Mouse (Mus musculus) adrenal gland, postnatal 36 days (tissue): ENCODE measurements at regions not wholly inside any gene's neighbourhood (a gene's known extent, or its start where the extent isn't known, plus 50 kb on each side); places are given as distances from the start of the nearest gene placed in this dataset.

ENCODE experiments used
- DNase-seq, 2 experiments: peaks; one replicate each; pipeline ENCODE4 v3.0.0; 2021; ENCODE audit warnings: mixed read lengths in 1 of 2

DNA sequence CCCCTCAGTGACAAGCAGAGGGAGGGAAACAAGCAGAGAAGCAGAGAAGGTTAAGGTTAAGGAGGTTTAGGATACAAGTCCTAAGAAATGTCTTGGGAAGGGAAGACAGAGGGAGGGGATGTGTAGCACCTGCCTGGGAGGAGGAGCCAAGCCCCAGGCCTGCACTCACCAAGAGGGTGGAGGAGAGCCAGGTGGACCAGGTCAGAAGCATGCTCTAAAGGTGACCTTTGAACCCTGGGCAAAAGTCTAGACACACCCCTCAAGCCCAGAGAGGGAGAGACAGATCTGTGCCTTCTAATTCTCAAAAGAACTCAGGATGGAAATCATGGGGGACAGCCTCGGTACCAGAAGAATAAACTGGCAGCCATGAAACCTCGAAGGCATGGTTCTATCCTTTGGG lies 54.4 kb upstream of the Calm2 start:
- no peak for DNase-seq

DNA sequence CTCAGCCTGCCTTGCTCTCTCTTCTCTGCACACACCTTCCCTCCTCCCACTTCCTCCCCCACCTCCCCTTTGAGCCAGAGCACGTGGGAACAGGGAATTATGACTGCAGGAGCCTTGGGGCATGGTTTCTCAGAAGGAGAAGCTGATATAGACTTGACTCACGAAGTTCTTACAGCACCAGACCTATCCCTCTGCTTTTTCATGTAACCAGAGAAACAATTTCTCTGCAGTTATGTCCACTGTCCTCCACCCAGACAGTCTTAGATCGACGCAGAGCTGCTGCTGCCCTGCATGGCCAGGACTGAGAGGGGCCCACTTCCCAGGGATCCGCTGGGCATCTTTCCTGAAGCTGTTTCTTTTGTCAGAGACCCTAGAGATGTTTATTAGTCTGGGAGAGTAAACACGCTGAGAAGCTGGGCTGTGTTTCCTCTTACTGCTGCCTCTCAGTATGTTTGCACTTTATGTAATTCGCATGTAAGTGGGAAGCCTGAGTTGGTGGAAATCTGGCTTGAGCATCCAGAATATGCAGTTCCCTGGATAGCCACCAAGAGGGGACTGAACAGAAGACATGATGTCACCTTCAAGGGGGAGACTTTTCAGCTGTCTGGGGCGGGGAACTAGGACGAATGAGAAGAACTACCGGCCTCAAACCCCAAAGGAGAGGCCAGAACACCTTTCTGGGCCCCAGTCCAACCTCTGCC lies 55.1 kb upstream of the Calm2 start:
- no peak for DNase-seq

DNA sequence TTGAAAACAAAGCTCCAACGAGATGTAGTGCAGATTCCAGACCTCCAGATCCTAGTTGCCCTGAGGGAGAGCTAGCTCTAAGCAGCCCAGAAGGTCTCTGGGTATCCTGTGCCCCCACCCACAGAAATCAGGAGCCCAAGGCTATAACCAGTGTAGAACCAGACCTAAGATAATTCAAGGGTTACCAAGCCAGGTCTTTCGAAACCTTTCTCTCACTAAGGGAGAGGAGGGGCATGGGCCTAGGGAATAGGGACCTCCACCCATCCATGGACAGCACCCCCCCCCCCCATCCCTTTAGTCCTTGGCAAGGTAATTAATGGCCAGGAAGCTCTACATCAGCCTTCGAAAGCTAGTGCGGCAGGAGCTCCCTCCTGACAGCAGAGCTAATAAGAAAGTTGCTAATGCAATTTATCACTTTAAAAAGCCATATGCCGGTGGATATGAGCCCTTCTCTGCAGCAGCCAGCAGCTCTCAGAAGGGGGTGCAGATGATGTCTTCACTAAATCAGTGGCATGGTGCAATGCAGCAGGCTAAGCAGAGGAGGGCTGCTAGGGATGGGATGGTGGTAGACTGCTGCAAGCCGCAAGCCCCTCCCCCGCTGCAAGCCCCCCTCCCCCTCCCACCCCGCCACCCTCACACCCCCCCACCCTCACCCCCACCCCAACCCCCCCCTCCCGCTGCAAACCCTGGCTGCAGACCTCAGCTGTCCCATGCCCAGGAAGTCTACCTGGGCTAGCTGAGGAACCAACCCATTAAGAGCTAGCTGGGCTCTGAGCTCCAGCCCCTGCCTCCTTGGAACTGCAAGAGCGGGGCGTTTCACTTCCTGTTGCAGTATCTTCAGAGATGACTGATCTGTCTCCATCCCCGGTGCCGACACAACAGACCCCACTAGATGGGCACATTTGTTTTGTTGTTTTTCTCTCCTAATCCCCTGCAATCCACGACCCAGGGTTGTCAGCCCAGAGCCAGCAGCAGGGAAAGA lies 55.9 kb upstream of the Calm2 start:
- no peak for DNase-seq

DNA sequence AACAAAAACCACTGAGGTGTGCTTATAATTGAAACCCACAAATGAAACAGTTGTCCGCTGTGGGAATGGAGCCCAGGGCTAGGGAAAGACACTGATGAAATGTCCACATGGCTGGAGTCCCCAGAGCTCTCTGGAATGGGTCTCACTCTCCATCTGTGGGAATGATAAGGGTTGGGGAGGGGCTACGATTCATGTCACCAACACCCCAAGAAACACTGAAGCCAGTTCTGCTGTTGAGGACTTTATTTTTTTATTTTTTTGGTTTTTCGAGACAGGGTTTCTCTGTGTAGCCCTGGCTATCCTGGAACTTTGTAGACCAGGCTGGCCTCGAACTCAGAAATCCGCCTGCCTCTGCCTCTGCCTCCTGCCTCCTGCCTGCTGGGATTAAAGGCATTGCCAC lies 56.8 kb upstream of the Calm2 start:
- DNase-seq: no peak

DNA sequence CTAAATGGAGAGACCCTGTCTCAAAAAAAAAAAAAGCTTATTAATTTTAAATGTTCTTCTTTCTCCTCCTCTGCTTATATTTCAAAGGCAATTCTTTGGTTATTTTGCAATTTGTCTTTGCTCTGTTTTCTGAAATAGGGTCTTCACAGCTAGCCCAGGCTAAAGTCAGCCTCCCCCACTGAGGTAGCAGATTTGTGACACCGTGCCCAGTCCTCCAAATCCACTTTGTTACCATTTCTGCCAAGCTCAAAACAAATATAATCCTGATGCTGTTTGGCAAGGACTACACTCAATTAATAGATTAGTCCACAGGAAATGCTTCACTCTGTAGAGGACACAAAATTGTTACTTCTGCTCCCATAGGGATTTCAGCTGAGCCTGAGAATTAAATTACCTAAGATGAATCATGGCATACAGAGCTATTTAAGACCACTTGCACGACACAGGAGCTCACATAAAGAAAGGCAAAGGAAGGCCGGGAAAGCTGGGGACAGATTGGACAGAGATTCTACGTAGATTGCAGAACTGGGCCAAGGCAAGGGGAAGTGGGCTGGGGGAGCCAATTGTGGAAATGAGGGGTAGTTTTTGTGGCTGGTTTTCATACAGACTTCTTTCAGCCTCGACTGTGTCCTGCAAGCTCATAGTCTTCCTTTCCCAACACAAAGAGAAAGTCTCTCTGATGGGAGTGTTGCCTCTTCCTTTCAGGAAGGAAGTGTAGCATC lies 58.4 kb upstream of the Calm2 start:
- no peak for DNase-seq

DNA sequence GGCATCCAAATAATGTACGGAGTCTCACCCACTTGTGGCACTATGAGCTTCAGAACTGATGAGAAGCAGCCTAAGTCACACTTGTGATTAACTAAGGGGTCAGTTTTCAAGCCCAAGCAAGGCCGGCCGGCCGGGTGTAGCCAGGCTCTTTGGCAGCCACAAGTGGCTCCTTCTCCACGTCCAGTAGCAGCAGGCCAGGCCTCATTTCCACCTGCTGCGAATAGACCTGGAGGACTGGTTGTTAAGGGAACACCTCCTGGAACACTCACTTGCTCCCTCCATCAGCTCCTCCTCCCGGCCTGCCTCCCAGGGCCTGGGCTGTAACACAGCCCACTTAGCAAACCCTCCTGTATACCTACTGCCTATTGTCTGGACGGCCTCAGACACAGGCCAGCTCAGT lies 61.1 kb upstream of the Calm2 start:
- DNase-seq: no peak

DNA sequence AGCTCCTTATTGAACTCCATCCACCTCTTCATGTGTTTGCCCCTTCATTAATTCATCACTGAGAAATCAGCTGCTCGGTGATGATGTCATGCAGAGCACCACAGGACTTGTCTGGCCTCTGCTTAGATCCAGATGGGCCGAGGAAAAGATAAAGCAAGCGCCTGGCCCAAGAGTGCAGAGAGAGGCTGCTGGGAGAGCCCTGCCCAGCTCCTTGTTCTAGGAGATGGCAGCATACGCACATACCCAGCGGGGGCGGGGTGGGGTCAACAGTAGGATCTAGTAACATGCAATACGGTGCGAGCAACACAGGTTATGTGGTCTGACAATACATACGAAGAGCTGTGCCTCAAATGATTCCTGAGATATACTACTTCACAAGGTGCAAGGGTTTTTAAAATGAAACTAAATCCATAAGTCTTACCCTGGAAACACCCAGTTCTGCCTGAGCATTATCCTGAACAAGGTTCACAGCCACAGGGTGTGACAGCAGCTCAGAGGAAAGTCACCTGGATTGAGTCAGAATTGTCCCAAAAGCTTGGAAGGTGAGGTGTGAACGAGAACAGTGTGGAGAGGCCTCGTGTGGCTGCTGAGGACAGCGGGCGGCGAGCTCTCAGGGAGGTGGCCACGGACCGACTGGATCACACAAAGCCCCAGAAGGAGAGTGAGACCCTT lies 62.0 kb upstream of the Calm2 start:
- DNase-seq: no peak

DNA sequence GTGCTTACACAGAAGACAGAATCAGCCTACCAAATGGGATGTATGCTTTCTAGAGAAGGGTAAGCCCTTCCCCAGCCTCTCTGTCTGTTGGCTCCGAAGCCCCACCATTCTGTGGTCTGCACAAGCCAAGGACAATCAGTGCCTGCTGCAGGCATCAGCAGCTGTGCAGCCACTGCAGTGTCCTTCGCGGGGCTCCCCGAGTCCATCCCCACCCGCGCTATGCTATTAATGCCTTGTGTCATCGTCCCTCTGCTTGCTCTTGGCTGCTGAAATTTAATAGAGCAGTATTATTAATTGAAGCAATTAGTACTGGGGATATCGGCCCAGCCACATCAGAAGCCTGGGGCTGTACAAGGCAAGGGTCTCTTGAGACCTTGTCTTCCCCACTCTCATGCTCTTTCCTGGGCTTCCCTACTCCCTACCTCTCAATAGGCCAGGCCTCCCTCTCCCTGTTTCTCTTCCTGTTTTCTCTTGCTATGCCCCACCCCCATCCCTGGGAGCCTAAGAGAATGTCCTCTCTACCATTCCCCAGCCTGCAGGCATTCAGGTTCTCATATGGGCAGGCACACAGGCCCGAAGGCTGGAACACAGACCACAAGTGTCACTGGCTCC lies 65.4 kb upstream of the Calm2 start:
- no peak for DNase-seq

DNA sequence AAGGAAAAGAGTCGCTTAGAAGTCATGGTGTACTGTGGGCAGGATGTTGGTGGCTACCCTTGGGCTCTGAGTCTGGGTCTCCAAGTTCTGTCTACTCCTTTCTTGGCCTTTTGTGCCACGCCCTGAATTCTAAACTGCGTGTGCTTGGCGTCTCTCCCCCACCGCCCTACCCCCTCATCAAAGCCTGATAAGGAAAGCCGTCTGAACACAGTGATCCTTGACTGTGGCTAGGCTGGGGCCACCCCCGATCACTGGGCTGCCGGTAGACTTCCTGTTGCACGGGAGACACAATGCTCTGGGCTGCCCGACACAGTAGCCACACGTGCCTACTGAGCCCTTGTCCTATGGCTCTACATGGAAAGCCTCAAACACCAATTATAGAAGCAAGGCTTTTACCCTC lies 67.1 kb upstream of the Calm2 start:
- DNase-seq: no peak

DNA sequence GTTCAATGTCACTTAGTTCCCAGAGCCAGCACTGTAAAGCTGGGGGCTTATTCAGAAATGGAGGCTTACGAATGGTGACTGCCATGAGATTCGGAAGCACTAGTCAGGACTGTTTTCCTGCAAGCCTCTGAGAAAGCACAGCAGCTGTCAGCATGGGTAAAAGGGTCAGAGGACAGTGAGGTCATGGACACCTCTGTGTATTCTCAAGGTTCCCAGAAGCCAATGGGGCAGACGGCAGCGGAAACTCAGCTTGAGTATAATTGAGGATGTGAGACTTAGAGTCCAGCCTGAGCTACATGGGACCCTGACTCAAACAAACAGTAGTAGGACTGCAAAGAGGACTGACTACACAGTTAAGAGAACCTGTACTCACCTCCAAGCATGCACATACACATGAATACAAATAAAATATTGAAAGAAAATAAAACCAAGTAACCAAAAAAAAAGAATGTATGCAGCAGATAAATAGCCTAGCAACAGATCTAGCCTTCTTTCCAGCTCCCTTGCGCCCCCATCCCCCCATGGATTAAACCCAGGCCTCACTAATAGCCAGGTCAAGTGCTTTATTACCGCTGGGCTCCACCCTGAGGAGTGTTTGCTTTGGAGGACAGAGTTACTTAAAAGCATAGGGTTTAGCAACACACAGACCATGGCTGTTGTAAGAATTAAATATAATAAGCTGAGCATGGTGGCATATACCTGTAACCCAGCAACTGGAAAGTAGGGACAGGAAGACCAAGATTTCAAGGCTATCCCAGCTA lies 67.8 kb upstream of the Calm2 start:
- no peak for DNase-seq

DNA sequence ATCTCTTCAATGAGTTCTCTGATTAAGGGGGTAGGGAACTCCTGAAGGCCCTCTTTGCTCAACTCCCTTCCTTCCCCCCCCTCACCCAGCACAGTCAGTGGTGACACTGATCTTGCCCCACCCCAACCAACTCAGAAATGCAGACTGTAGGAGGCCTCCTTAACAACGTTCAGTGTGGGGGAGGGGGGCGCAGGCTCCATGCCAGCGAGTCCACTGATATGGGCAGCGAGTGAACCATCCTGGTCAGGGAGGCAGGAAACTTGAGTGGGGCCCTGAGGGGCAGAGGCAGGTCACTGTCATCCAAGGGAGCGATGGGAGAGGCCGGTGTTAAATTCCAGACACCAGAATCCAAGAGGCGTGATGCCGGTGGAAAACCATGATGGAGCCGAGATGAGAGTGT lies 70.5 kb upstream of the Calm2 start:
- DNase-seq: no peak

DNA sequence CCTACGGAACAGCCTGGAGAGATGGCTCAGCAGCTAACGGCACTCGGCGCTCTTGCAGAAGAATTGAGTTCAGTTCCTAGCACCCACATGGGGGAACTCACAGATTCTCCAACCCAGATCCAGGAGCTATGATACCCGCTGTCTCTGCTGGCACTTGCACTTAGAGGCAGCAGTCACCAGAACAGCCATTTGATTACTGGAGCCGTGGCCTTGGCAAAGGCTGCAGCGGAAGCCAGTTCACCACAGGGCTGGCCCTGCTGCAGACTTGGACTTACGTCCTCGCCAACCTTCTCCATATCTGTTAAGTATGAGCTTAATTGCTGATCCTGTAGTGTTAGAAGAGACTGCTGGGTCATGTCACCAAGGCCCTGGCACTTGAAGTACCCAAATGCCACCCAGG lies 72.7 kb upstream of the Calm2 start:
- DNase-seq: peak; percentile 61 to 62

DNA sequence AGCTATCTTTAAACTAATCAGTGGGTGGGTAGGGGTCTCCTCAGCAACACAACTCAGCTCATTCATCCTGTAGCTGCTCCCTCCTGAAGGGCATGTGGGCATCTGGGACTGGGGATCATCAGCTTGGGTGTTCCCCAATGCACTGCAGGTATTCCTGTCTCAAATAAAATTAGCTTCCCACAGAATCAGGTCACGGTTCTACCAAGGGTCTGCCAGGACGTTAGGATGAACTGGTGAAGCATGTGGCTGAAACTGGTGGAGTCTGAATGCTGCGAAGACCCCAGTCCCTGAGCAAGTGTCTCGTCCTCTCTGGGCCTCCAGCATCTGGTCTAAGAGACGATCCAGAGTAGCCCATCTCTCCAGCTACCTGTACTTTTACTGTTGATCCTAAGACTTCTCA lies 74.1 kb upstream of the Calm2 start:
- DNase-seq: no peak

DNA sequence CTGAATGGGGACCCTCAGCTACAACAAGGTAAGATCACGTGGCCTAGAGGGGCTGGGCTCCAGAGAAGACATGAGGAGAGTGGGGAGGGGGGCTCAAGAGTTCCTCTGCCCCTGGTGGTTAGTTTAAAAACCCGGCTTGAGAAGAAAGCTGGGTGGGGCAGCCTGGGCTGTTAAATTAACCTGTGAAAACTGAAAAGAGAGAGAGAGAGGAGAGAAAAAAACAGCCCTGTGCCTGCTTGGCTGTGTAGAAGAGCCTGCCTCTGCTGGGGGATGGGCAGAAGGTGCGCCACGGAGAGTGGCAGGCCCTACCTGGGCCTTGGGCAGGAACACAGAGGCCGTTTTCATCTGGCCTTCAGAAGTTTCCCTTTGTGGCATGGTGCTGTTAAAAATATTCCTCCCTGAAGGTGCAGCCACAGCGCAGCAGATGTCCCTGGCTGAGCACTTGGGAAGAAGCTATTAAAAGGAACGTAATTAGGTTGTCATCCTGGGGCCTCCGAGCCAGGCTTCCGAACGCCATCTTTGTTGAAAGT lies 75.0 kb upstream of the Calm2 start:
- DNase-seq: peak in 1 of 2 experiments; percentile 22

DNA sequence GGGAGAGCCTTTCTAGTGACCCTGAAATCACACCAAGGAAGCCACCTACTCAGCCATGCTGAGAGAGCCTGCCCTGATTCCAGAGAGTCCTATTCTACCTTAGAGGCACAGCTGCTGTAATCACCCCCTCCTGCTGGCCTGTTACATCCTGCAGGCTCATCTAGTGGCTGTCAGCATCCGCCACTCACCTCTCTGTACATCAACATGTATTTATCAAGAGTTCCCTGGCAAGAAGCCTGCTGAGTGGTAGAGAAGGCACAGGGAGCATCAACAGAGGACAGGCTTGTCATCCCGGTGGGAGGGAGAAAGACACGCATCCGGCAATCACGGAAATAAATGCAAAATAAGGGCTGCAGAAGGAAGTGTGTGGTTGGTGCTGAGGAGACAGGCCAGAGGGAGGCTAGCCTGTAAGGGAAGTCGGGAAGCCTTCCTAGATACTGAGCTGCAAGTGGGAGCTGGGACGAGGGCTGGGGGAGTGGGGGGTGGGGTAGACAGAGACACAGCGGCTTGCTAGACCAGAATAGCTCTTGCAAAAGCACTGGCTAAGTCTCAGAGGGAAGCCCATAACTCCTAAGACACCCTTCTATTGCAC lies 75.9 kb upstream of the Calm2 start:
- no peak for DNase-seq

DNA sequence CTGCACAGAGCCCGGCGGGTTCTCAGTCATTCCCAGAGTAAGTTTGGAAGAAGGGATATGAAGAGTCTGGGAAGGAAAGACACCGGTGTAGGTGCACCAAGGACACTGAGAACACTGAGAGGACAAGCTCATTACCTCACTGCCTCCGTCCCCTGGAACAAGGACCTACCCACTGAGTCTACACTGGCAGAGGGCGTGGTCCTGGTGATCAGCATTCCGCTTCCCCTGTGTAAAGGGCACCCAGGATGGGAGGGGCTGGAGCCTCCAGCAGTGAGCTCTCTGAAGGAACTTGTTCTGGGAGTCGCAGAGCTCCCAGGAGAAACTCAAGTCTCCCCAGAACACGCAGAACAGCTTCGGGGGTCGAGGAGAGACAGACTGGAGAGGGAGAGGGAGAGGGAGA lies 76.9 kb upstream of the Calm2 start:
- peak; percentile 18 to 28 for DNase-seq

DNA sequence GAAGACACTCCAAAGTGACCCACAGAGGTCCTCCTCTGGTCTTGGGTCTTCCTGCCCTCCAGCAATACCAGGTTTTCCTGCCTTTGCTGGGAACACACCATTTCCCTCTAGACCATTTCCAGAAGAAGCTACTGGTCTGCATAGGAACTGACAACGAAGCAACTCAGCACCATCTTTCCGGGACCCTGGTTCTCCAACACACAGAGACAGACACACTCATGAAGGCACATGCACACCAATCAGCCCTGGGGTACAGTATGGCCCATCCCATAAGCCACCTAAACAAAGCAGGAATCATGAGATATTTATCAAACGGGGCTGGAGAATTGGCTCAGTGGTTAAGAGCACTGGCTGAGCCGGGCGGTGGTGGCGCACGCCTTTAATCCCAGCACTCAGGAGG lies 80.4 kb upstream of the Calm2 start:
- no peak for DNase-seq

DNA sequence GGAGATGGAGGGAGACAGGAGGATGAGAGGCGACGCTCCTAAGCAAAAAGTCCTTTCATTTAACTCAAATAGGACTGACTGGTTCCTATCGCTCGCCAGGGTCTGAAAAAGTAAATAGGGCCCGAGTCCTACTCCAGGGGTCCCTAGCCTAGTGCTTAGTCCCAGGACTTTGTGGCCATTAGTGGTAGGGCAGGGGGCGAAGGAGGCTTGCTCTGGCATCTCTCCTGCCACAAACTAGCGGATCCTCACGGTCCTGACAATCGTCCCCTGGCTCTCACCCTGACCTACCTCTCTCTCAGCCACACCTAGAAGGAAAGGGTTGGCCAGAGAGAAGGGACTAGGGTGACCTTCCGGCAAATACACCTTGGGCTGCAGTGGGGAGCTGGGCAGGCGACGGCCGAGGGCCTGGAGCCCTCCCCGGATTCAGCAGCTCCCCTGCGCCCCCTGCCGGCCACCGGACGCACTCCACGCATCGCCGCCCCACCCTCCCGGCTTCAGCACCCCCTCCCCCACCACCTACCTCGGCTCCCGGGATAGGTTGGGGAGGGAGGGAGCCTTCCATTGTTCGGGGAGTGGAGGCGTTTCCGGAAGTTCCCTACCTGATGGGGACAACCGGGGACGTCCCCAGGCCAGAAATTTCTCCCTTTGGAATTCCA lies 83.6 kb upstream of the Calm2 start:
- DNase-seq: peak; percentile 91 to 95

DNA sequence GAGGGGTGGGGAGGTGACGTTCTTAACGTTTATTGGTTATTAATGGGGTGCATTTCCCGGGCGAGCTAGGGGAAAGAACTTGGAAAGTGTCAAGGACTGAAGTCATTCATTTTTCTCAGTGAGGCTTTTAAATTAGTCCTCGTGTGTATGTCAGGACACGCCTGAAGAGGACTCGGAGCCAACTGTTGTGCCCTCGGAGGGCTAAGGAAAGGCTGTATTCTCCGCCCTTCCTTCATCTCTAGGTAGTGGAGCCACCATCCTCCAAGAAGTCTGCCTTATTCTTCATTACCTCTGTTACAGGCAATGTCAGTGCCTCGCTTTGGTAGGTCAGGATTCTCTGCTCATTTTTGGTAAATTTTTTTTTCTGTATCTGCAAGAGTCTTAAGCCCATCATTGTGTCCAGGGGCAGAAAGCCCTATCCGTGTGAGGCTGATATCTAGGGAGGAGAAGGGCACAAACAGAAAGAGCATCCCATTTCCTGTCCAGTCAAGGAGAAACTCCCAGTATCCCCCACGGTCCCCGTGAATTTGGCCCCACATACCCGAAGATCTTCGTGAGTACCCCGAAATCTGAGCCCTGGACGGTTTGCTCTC lies 84.2 kb upstream of the Calm2 start:
- no peak for DNase-seq
